7 mouse cellular contexts compared by ENCODE assay signal in the genomic region with DNA sequence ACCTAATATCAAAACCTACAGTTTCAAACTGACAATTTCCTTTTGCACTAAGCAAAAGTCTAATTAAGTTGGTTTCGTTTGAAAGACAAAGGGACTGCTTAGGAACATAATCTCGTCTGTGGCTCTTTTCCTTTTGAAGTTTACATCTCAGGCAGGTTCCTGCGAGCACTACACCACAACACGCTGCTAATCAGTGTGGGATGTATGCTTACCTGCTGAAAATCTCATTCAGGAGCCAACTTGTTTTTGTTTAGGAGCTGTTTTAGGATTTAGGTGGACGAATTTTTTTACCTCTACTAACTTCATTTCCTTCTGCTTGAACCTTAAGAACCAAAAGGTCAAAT. TPM values are rescaled to one million over a fixed set of nuclear protein-coding genes. Genes with fewer than 3 reads are reported as not detected.
A peak's percentile ranks its signal among the peaks of the same experiment; 100 is the strongest.
DNase-seq lines count a peak whose midpoint lies in the region; ATAC-seq and TF ChIP-seq lines count a peak whose summit lies in the region.

No protein-coding gene starts in this region.

- no peak for DNase-seq in lung, adult 2 months
- no peak for DNase-seq in lung, postnatal 25 days (ENCODE audit: low spot score)
- peak; percentile 5 for DNase-seq in limb, embryonic 14.5 days (ENCODE audit: low spot score)
- no peak for DNase-seq in spleen, postnatal 14 days (ENCODE audit: low spot score in 2 of 2)
- no peak for DNase-seq in layer of hippocampus, adult 8-10 months (ENCODE audit: low spot score in 2 of 2)

- H3K27me3 ChIP-seq in forebrain, embryonic 13.5 days: no peaks in the 10 kb centered on the region
- no peaks in the 10 kb centered on the region for H3K27me3 ChIP-seq in limb, embryonic 14.5 days (ENCODE audit: control insufficient read depth, insufficient read depth, low read length)
- no peaks in the 10 kb centered on the region for H3K27me3 ChIP-seq in small intestine, adult 2 months (ENCODE audit: control insufficient read depth, insufficient read depth, low read length)

- H3K4me1 ChIP-seq in lung, adult 2 months (ENCODE audit: control insufficient read depth, insufficient read depth, low read length): no peaks in the 10 kb centered on the region
- H3K4me1 ChIP-seq in forebrain, embryonic 13.5 days: peaks cover 13% of the 10 kb centered on the region
- H3K4me1 ChIP-seq in limb, embryonic 14.5 days (ENCODE audit: control insufficient read depth, insufficient read depth, low read length): peaks cover 4% of the 10 kb centered on the region
- peaks cover 5% of the 10 kb centered on the region for H3K4me1 ChIP-seq in small intestine, adult 2 months (ENCODE audit: control insufficient read depth, insufficient read depth, insufficient read length, low read length)

- peak overlapping the region; percentile 66 for H3K4me2 ChIP-seq in forebrain, embryonic 13.5 days
- peak overlapping the region; percentile 54 for H3K4me2 ChIP-seq in limb, embryonic 14.5 days (replicated peaks; ENCODE audit: low read depth, low read length, severe bottlenecking)

- no peaks in the 10 kb centered on the region for H3K36me3 ChIP-seq in forebrain, embryonic 13.5 days (ENCODE audit: poor library complexity, severe bottlenecking)
- no peaks in the 10 kb centered on the region for H3K36me3 ChIP-seq in limb, embryonic 14.5 days (ENCODE audit: control insufficient read depth, insufficient read depth, low read length)
- H3K36me3 ChIP-seq in small intestine, adult 2 months (ENCODE audit: control insufficient read depth, insufficient read depth, low read length): no peaks in the 10 kb centered on the region

- no peak for TF ChIP-seq CTCF in lung, adult 2 months (IDR thresholded peaks at IDR 0.05; ENCODE audit: insufficient read depth, low read length)
- no peak for TF ChIP-seq CTCF in small intestine, adult 2 months (IDR thresholded peaks at IDR 0.05; ENCODE audit: extremely low read depth, insufficient read length, insufficient replicate concordance, low read depth, low read length)

- no peaks in the 10 kb centered on the region for H3K9me3 ChIP-seq in forebrain, embryonic 13.5 days (replicated peaks)
- H3K9me3 ChIP-seq in limb, embryonic 14.5 days (ENCODE audit: control insufficient read depth, low read length): no peaks in the 10 kb centered on the region

- peak overlapping the region; percentile 88 for H3K4me3 ChIP-seq in lung, adult 2 months (replicated peaks; ENCODE audit: extremely low read depth, low read depth, low read length)
- peak overlapping the region; percentile 72 for H3K4me3 ChIP-seq in forebrain, embryonic 13.5 days
- H3K4me3 ChIP-seq in limb, embryonic 14.5 days (replicated peaks; ENCODE audit: low read length): peak overlapping the region; percentile 72
- H3K4me3 ChIP-seq in small intestine, adult 2 months (ENCODE audit: low read depth, low read length): no peak overlapping the region

- WGBS in lung, adult 2 months: 5% methylated on average over 5 of the region's 5 CpGs
- 8% methylated on average over 5 of the region's 5 CpGs for WGBS in forebrain, embryonic 13.5 days
- WGBS in limb, embryonic 14.5 days: 16% methylated on average over 5 of the region's 5 CpGs
- 10% methylated on average over 5 of the region's 5 CpGs for WGBS in small intestine, adult 2 months

- TF ChIP-seq POLR2A in lung, adult 2 months (IDR thresholded peaks at IDR 0.05; ENCODE audit: borderline replicate concordance, extremely low read depth, low read depth, low read length): no peak
- TF ChIP-seq POLR2A in limb, embryonic 14.5 days (IDR thresholded peaks at IDR 0.05; ENCODE audit: borderline replicate concordance, extremely low read depth, insufficient read depth, insufficient read length): no peak
- no peak for TF ChIP-seq POLR2A in small intestine, adult 2 months (IDR thresholded peaks at IDR 0.05; ENCODE audit: low read depth, low read length)

- ATAC-seq in forebrain, embryonic 13.5 days: peak; percentile 67
- 0 out of 2 replicates have a peak, but pooled peaks have one; percentile 11 for ATAC-seq in limb, embryonic 14.5 days (ENCODE audit: low FRiP score, low read depth)

- H3K9ac ChIP-seq in forebrain, embryonic 13.5 days: 0 out of 2 replicates have a peak overlapping the region, but pooled peaks have one; percentile 17
- no peak overlapping the region for H3K9ac ChIP-seq in limb, embryonic 14.5 days (ENCODE audit: low read depth, low read length, severe bottlenecking)

- H3K27ac ChIP-seq in forebrain, embryonic 13.5 days: peak overlapping the region; percentile 33; the same call in 1 of the 2 replicates
- peak overlapping the region; percentile 65 for H3K27ac ChIP-seq in limb, embryonic 14.5 days (replicated peaks; ENCODE audit: low read depth, low read length)
- 0 out of 2 replicates have a peak overlapping the region, but pooled peaks have one; percentile 2 for H3K27ac ChIP-seq in small intestine, adult 2 months (ENCODE audit: insufficient read depth, low read depth, low read length)

RNA-seq across cellular contexts. Expression of gene Cfap300, which starts 0.4 kb away (rescaled TPM):
- polyA plus RNA-seq in lung, adult 2 months (2012; rRNA removed): 3.9 and 5.2 TPM in 2 replicates
- polyA plus RNA-seq in forebrain, embryonic 13.5 days (2015; fragmentation: Nextera tagmentation; extraction: Ambion mirVana): 16.5 and 16.6 TPM in 2 replicates
- 8.5 and 9.5 TPM in 2 replicates for polyA plus RNA-seq in limb, embryonic 14.5 days (2012; rRNA removed)
- 11.5 and 12.5 TPM in 2 replicates for polyA plus RNA-seq in limb, embryonic 14.5 days (2014; fragmentation: Nextera tagmentation; extraction: Ambion mirVana)
- 0.08 and 0.37 TPM in 2 replicates for polyA plus RNA-seq in small intestine, adult 2 months (2012; rRNA removed)
- total RNA-seq in layer of hippocampus, adult 8-10 months (2022): 10 to 100 TPM; 10.0 to 13.5 (median 13.0) TPM

RNA-seq across cellular contexts. Expression of gene Yap1, which starts 38.6 kb away (rescaled TPM):
- polyA plus RNA-seq in lung, adult 2 months (2012; rRNA removed): 59.4 and 76.6 TPM in 2 replicates
- polyA plus RNA-seq in forebrain, embryonic 13.5 days (2015; fragmentation: Nextera tagmentation; extraction: Ambion mirVana): 13.8 and 15.6 TPM in 2 replicates
- polyA plus RNA-seq in limb, embryonic 14.5 days (2012; rRNA removed): 75.0 and 87.4 TPM in 2 replicates
- polyA plus RNA-seq in limb, embryonic 14.5 days (2014; fragmentation: Nextera tagmentation; extraction: Ambion mirVana): 43.3 and 50.8 TPM in 2 replicates
- 32.7 and 46.6 TPM in 2 replicates for polyA plus RNA-seq in small intestine, adult 2 months (2012; rRNA removed)
- total RNA-seq in layer of hippocampus, adult 8-10 months (2022): 10 to 100 TPM; 18.3 to 22.7 (median 19.8) TPM

Comparison
In these comparisons a context has a peak if more than half of its experiments do, and no peak if none do; other contexts are left out.
1. H3K27ac ChIP-seq: peak in every context shown above with its lines; median percentile 65 in limb, embryonic 14.5 days; 33 in forebrain, embryonic 13.5 days; 2 in small intestine, adult 2 months.